Mouse (Mus musculus): ENCODE measurements around the gene 4932438A13Rik.

The 4932438A13Rik gene

GRCm38 (mm10) chr3:36918322-36918721, 55.4 kb downstream of the 4932438A13Rik start:
- no peak for DNase-seq (ENCODE audit: low spot score in 2 of 2)

GRCm38 (mm10) chr3:36941572-36941971, 78.7 kb downstream of the 4932438A13Rik start:
- no peak for DNase-seq (ENCODE audit: low spot score in 2 of 2)

GRCm38 (mm10) chr3:36942108-36942507, 79.2 kb downstream of the 4932438A13Rik start:
- DNase-seq (ENCODE audit: low spot score in 2 of 2) = no peak

- DNase-seq (ENCODE audit: low spot score in 2 of 2) = no peak
Observed at GRCm38 (mm10) chr3:36943706-36944105, 80.8 kb downstream of the 4932438A13Rik start.

- no peak for DNase-seq (ENCODE audit: low spot score in 2 of 2)
Observed at GRCm38 (mm10) chr3:37037979-37038378, 175.1 kb downstream of the 4932438A13Rik start.

GRCm38 (mm10) chr3:37039811-37040210, 176.9 kb downstream of the 4932438A13Rik start:
- no peak for DNase-seq (ENCODE audit: low spot score in 2 of 2)

- no peak for DNase-seq (ENCODE audit: low spot score in 2 of 2)
Observed at GRCm38 (mm10) chr3:37051491-37051890, 188.6 kb downstream of the 4932438A13Rik start.

- no peak for DNase-seq (ENCODE audit: low spot score in 2 of 2)
Observed at GRCm38 (mm10) chr3:37063406-37063805, 200.5 kb downstream of the 4932438A13Rik start, which contains the start of gene Adad1. Gene Adad1 (plus strand): TSS chr3:37063527.

GRCm38 (mm10) chr3:37073211-37073610, 210.3 kb downstream of the 4932438A13Rik start:
- no peak for DNase-seq (ENCODE audit: low spot score in 2 of 2)

- no peak for DNase-seq (ENCODE audit: low spot score in 2 of 2)
Observed at GRCm38 (mm10) chr3:37084860-37085259, 222.0 kb downstream of the 4932438A13Rik start.

GRCm38 (mm10) chr3:37090721-37091120, 227.8 kb downstream of the 4932438A13Rik start:
- no peak for DNase-seq (ENCODE audit: low spot score in 2 of 2)
